Mouse (Mus musculus) cortical plate, adult 2 months (tissue): Measurements from ENCODE around the gene Ifng. TPM values are rescaled to one million over a fixed set of nuclear protein-coding genes. Genes with fewer than 3 reads are reported as not detected.

Experiments used
- H3K27ac ChIP-seq: fragments of 200-500 bp; 2 replicates; pipeline ENCODE4 v1.5.1; 2012; ENCODE audit warnings: low read length, control low read depth, inconsistent platforms; ENCODE audit not compliant: insufficient read depth
- H3K4me1 ChIP-seq: fragments of 200-500 bp; 2 replicates; pipeline ENCODE4 v1.6.1; 2011; ENCODE audit warnings: low read length; ENCODE audit not compliant: control insufficient read depth, insufficient read depth
- H3K4me3 ChIP-seq: fragments of 200-500 bp; 2 replicates; pipeline ENCODE4 v1.5.1; 2011; ENCODE audit warnings: mild to moderate bottlenecking, low read length, control low read depth; ENCODE audit not compliant: insufficient read depth
- CTCF ChIP-seq: fragments of 200-500 bp; IDR thresholded peaks from 2 replicates; pipeline ENCODE4 v1.5.1; 2011; ENCODE audit warnings: mild to moderate bottlenecking, control low read depth, low read length; ENCODE audit not compliant: insufficient read depth; ENCODE audit errors: extremely low read depth
- POLR2A ChIP-seq: fragments of 200-500 bp; IDR thresholded peaks from 2 replicates; pipeline ENCODE4 v1.6.1; 2011; ENCODE audit warnings: mild to moderate bottlenecking, low read length, control low read depth; ENCODE audit not compliant: insufficient read depth; ENCODE audit errors: extremely low read depth
- polyA plus RNA-seq: library from polyadenylated mRNA; depleted of rRNA; stranded (reverse); fragments of >200 nt; gene quantifications from 2 replicates; pipeline ENCODE4 v1.2.3, GENCODE M21; 2012; rRNA removed

The Ifng gene
- polyA plus RNA-seq = not detected in 2 replicates

GRCm38 (mm10) chr10:118440742-118441240, at the start of gene Ifng:
TSS of gene Ifng (plus strand) at chr10:118441046.
- Histone ChIP-seq H3K4me3 (no peak within 1 kb of the TSS), H3K4me1 (no peaks in the 10 kb centered on the region), H3K27ac (no peak within 1 kb of the TSS)
- no peak for TF ChIP-seq CTCF
- no peak for TF ChIP-seq POLR2A

- 0 out of 2 replicates have a peak overlapping the region, but pooled peaks have one; percentile 16 for H3K4me3 ChIP-seq
Observed at GRCm38 (mm10) chr10:118399917-118400316, 40.9 kb upstream of the Ifng start.

GRCm38 (mm10) chr10:118406463-118407221, 34.2 kb upstream of the Ifng start:
- H3K4me3 ChIP-seq = no peak overlapping the region
- no peaks in the 10 kb centered on the region for H3K4me1 ChIP-seq
- H3K27ac ChIP-seq = no peak overlapping the region
- TF ChIP-seq POLR2A = no peak
- TF ChIP-seq CTCF = no peak

More at GRCm38 (mm10) chr10:118399917-118400316, 40.9 kb upstream of the Ifng start:
- Histone ChIP-seq H3K27ac (no peak overlapping the region), H3K4me1 (no peaks in the 10 kb centered on the region; the same call in 1 of the 2 replicates)
- no peak for TF ChIP-seq POLR2A
- no peak for TF ChIP-seq CTCF

GRCm38 (mm10) chr10:118411377-118411776, 29.5 kb upstream of the Ifng start:
- no peak overlapping the region for H3K4me3 ChIP-seq
- TF ChIP-seq CTCF (peak; percentile 11; the same call in 1 of the 2 replicates), POLR2A (no peak)
- H3K4me1 ChIP-seq = no peaks in the 10 kb centered on the region
- no peak overlapping the region for H3K27ac ChIP-seq

- Histone ChIP-seq H3K27ac (no peak overlapping the region), H3K4me1 (no peaks in the 10 kb centered on the region), H3K4me3 (no peak overlapping the region)
- TF ChIP-seq CTCF = no peak
- no peak for TF ChIP-seq POLR2A
Observed at GRCm38 (mm10) chr10:118412774-118413173, 28.1 kb upstream of the Ifng start.

- TF ChIP-seq POLR2A = no peak
- Histone ChIP-seq H3K4me3 (no peak overlapping the region), H3K4me1 (no peaks in the 10 kb centered on the region), H3K27ac (no peak overlapping the region)
Observed at GRCm38 (mm10) chr10:118419000-118419425, 21.8 kb upstream of the Ifng start.

- Histone ChIP-seq H3K4me1 (no peaks in the 10 kb centered on the region), H3K4me3 (no peak overlapping the region), H3K27ac (no peak overlapping the region)
- no peak for TF ChIP-seq POLR2A
- TF ChIP-seq CTCF = no peak
Observed at GRCm38 (mm10) chr10:118420896-118421295, 19.9 kb upstream of the Ifng start.

GRCm38 (mm10) chr10:118435501-118435900, 5.3 kb upstream of the Ifng start:
- H3K4me3 ChIP-seq = no peak overlapping the region
- H3K4me1 ChIP-seq = no peaks in the 10 kb centered on the region
- no peak overlapping the region for H3K27ac ChIP-seq
- TF ChIP-seq POLR2A = no peak
- no peak for TF ChIP-seq CTCF

GRCm38 (mm10) chr10:118441898-118442297, 1.1 kb downstream of the Ifng start:
- H3K4me1 ChIP-seq = no peaks in the 10 kb centered on the region
- no peak overlapping the region for H3K27ac ChIP-seq
- no peak overlapping the region for H3K4me3 ChIP-seq
- TF ChIP-seq POLR2A = no peak
- TF ChIP-seq CTCF = peak; percentile 43; the same call in 1 of the 2 replicates

- TF ChIP-seq POLR2A (no peak), CTCF (no peak)
- no peak overlapping the region for H3K27ac ChIP-seq
- no peak overlapping the region for H3K4me3 ChIP-seq
- H3K4me1 ChIP-seq = no peaks in the 10 kb centered on the region
Observed at GRCm38 (mm10) chr10:118442999-118443398, 2.2 kb downstream of the Ifng start.
